Mouse (Mus musculus): ENCODE measurements at regions not wholly inside any gene's neighbourhood (a gene's known extent, or its start where the extent isn't known, plus 50 kb on each side); places are given as distances from the start of the nearest gene placed in this dataset.

- intact Hi-C loops (cut with DNase I) = no loop called here
- DNase-seq (ENCODE audit: low spot score in 2 of 2) = no peak
Measured at GRCm38 (mm10) chr5:54178966-54179547, 180.8 kb downstream of the Stim2 start.

- intact Hi-C loops (cut with DNase I) = no loop called here
- DNase-seq (ENCODE audit: low spot score in 2 of 2) = no peak
Measured at GRCm38 (mm10) chr5:54180192-54180611, 181.9 kb downstream of the Stim2 start.

- intact Hi-C loops (cut with DNase I) = no loop called here
- no peak for DNase-seq (ENCODE audit: low spot score in 2 of 2)
Measured at GRCm38 (mm10) chr5:54180640-54181326, 182.5 kb downstream of the Stim2 start.

- DNase-seq (ENCODE audit: low spot score in 2 of 2) = no peak
- intact Hi-C loops (cut with DNase I) = no loop called here
Measured at GRCm38 (mm10) chr5:54181327-54181863, 183.1 kb downstream of the Stim2 start.

- DNase-seq (ENCODE audit: low spot score in 2 of 2) = no peak
Measured at GRCm38 (mm10) chr5:54182754-54183153, 184.5 kb downstream of the Stim2 start.

GRCm38 (mm10) chr5:54185662-54186061 lies 187.4 kb downstream of the Stim2 start:
- intact Hi-C loops (cut with DNase I) = no loop called here
- DNase-seq (ENCODE audit: low spot score in 2 of 2) = no peak

More at GRCm38 (mm10) chr5:54182754-54183153, 184.5 kb downstream of the Stim2 start:
- intact Hi-C loops (cut with DNase I) = no loop called here

GRCm38 (mm10) chr5:54186076-54186676 lies 187.9 kb downstream of the Stim2 start:
- intact Hi-C loops (cut with DNase I) = no loop called here
- DNase-seq (ENCODE audit: low spot score in 2 of 2) = no peak

GRCm38 (mm10) chr5:54191688-54192087 lies 193.4 kb downstream of the Stim2 start:
- DNase-seq (ENCODE audit: low spot score in 2 of 2) = no peak
- intact Hi-C loops (cut with DNase I) = no loop called here

- intact Hi-C loops (cut with DNase I) = no loop called here
Measured at GRCm38 (mm10) chr5:54194846-54195245, 196.5 kb downstream of the Stim2 start.

GRCm38 (mm10) chr5:54200032-54200431 lies 201.7 kb downstream of the Stim2 start:
- DNase-seq (ENCODE audit: low spot score in 2 of 2) = no peak
- intact Hi-C loops (cut with DNase I) = no loop called here

More at GRCm38 (mm10) chr5:54194846-54195245, 196.5 kb downstream of the Stim2 start:
- DNase-seq (ENCODE audit: low spot score in 2 of 2) = no peak

- intact Hi-C loops (cut with DNase I) = no loop called here
- no peak for DNase-seq (ENCODE audit: low spot score in 2 of 2)
Measured at GRCm38 (mm10) chr5:54200587-54200986, 202.3 kb downstream of the Stim2 start.

GRCm38 (mm10) chr5:54211457-54211856 lies 213.2 kb downstream of the Stim2 start:
- no peak for DNase-seq (ENCODE audit: low spot score in 2 of 2)
- intact Hi-C loops (cut with DNase I) = no loop called here

- intact Hi-C loops (cut with DNase I) = no loop called here
- no peak for DNase-seq (ENCODE audit: low spot score in 2 of 2)
Measured at GRCm38 (mm10) chr5:54212038-54212589, 213.8 kb downstream of the Stim2 start.

GRCm38 (mm10) chr5:54225031-54225430 lies 226.7 kb downstream of the Stim2 start:
- no peak for DNase-seq (ENCODE audit: low spot score in 2 of 2)

GRCm38 (mm10) chr5:54234580-54234979 lies 236.3 kb downstream of the Stim2 start:
- peak; percentile 35 to 64 for DNase-seq (ENCODE audit: low spot score in 2 of 2)
- intact Hi-C loops (cut with DNase I) = no loop called here

More at GRCm38 (mm10) chr5:54225031-54225430, 226.7 kb downstream of the Stim2 start:
- intact Hi-C loops (cut with DNase I) = no loop called here

GRCm38 (mm10) chr5:54235226-54235625 lies 236.9 kb downstream of the Stim2 start:
- peak; percentile 67 to 70 for DNase-seq (ENCODE audit: low spot score in 2 of 2)
- intact Hi-C loops (cut with DNase I) = no loop called here

- intact Hi-C loops (cut with DNase I) = no loop called here
- no peak for DNase-seq (ENCODE audit: low spot score in 2 of 2)
Measured at GRCm38 (mm10) chr5:54237226-54237625, 238.9 kb downstream of the Stim2 start.

- intact Hi-C loops (cut with DNase I) = no loop called here
- no peak for DNase-seq (ENCODE audit: low spot score in 2 of 2)
Measured at GRCm38 (mm10) chr5:54238646-54239167, 240.4 kb downstream of the Stim2 start.

GRCm38 (mm10) chr5:54239586-54239985 lies 241.3 kb downstream of the Stim2 start:
- intact Hi-C loops (cut with DNase I) = no loop called here
- DNase-seq (ENCODE audit: low spot score in 2 of 2) = peak; percentile 55 to 68

All from left cerebral cortex, postnatal 36 days (tissue).